In genomic region chr7:34546609-34547316, GRCm38 (mm10) we compare ENCODE assay signal across 17 mouse cellular contexts.
DNase-seq lines count a peak whose midpoint lies in the region; ATAC-seq and TF ChIP-seq lines count a peak whose summit lies in the region.
"Had no signal": no experiment of that assay in that cellular context is flagged by ENCODE, and none has a peak within 500 bp of the region (broad histone marks: within the 10 kb centered on the region; RNA-seq: fewer than 3 reads in every experiment).

No protein-coding gene starts in this region.

- no peak overlapping the region for H3K4me2 ChIP-seq in lung, postnatal 0 days (replicated peaks; ENCODE audit: low read depth, low read length)
- H3K4me2 ChIP-seq in myocyte (ENCODE audit: low read depth): peak overlapping the region; percentile 76
- H3K4me2 ChIP-seq: hindbrain, embryonic 15.5 days; midbrain, embryonic 11.5 days had no signal

- no peak overlapping the region for H3K27ac ChIP-seq in lung, postnatal 0 days (ENCODE audit: low read length)
- H3K27ac ChIP-seq: heart, embryonic 10.5 days; hindbrain, embryonic 15.5 days had no signal

- no peaks in the 10 kb centered on the region for H3K79me2 ChIP-seq in myocyte (ENCODE audit: control insufficient read depth, insufficient read depth)

- H3K9ac ChIP-seq in lung, postnatal 0 days (replicated peaks; ENCODE audit: low read depth): no peak overlapping the region
- H3K9ac ChIP-seq: hindbrain, embryonic 15.5 days had no signal

- no peaks in the 10 kb centered on the region for H3K27me3 ChIP-seq in lung, postnatal 0 days (replicated peaks; ENCODE audit: insufficient read depth, low read length)
- H3K27me3 ChIP-seq in myocyte (ENCODE audit: control insufficient read depth, insufficient read depth, insufficient read length): no peaks in the 10 kb centered on the region
- H3K27me3 ChIP-seq: hindbrain, embryonic 15.5 days had no signal

- intact Hi-C loops in gastrocnemius, postnatal 36 days (cut with DNase I): no loop called here

- no peak for TF ChIP-seq EP300 in lung, postnatal 0 days (IDR thresholded peaks at IDR 0.05)

- no peak overlapping the region for H3K4me3 ChIP-seq in lung, postnatal 0 days (ENCODE audit: low read depth, low read length)
- H3K4me3 ChIP-seq in lung, adult 2 months (replicated peaks; ENCODE audit: extremely low read depth, low read depth, low read length): no peak overlapping the region
- peak overlapping the region; percentile 15 for H3K4me3 ChIP-seq in myocyte
- H3K4me3 ChIP-seq: heart, embryonic 10.5 days; hindbrain, embryonic 15.5 days had no signal

- peak; percentile 18 for DNase-seq in adrenal gland, adult 8-10 months
- no peak for DNase-seq in adrenal gland, postnatal 4 days (ENCODE audit: low spot score in 2 of 2)
- DNase-seq in lung, postnatal 0 days (ENCODE audit: low spot score): peak; percentile 14
- DNase-seq in lung, adult 2 months: no peak
- DNase-seq in WW6 (ENCODE audit: low read depth, low spot score): peak; percentile 18
- DNase-seq in cerebellum, adult 11 months: no peak
- no peak for DNase-seq in gastrocnemius, postnatal 36 days
- DNase-seq: cerebellum, postnatal 25 days; gastrocnemius, postnatal 14 days; heart, postnatal 14 days; kidney, adult 8-10 months; left cerebral cortex, postnatal 4 days; right cerebral cortex, adult 18-20 months had no signal

- H3K4me1 ChIP-seq in lung, postnatal 0 days (ENCODE audit: insufficient read depth, low read depth, low read length): no peaks in the 10 kb centered on the region
- no peaks in the 10 kb centered on the region for H3K4me1 ChIP-seq in lung, adult 2 months (ENCODE audit: control insufficient read depth, insufficient read depth, low read length)
- H3K4me1 ChIP-seq: heart, embryonic 10.5 days; hindbrain, embryonic 15.5 days had no signal

- no peak for TF ChIP-seq CTCF in lung, postnatal 0 days (IDR thresholded peaks at IDR 0.05)
- TF ChIP-seq CTCF in lung, adult 2 months (IDR thresholded peaks at IDR 0.05; ENCODE audit: insufficient read depth, low read length): no peak

- no peaks in the 10 kb centered on the region for H3K9me3 ChIP-seq in lung, postnatal 0 days (ENCODE audit: low read length)
- H3K9me3 ChIP-seq: heart, embryonic 10.5 days; hindbrain, embryonic 15.5 days had no signal

- H3K36me3 ChIP-seq in lung, postnatal 0 days (ENCODE audit: insufficient read depth, low read length): no peaks in the 10 kb centered on the region
- no peaks in the 10 kb centered on the region for H3K36me3 ChIP-seq in myocyte (ENCODE audit: control insufficient read depth, insufficient read depth)
- H3K36me3 ChIP-seq: heart, embryonic 10.5 days; hindbrain, embryonic 15.5 days had no signal

- TF ChIP-seq POLR2A in lung, adult 2 months (IDR thresholded peaks at IDR 0.05; ENCODE audit: borderline replicate concordance, extremely low read depth, low read depth, low read length): no peak
- TF ChIP-seq POLR2A in myocyte (IDR thresholded peaks at IDR 0.05; ENCODE audit: insufficient read length, low read depth): peak; percentile 66

- ATAC-seq in lung, postnatal 0 days: no peak

- H3ac ChIP-seq in myocyte (ENCODE audit: control insufficient read depth, insufficient read length): no peak overlapping the region

- 67% methylated on average over 19 of the region's 19 CpGs for WGBS in lung, postnatal 0 days
- WGBS in lung, adult 2 months: 71% methylated on average over 19 of the region's 19 CpGs

TF ChIP-seq in myocyte, 11 proteins besides CTCF, POLR2A, EP300 and RAD21:
- TF ChIP-seq MYOG (IDR thresholded peaks at IDR 0.05; ENCODE audit: control insufficient read depth in 1 of 3, insufficient read depth in 1 of 3, insufficient read length in 2 of 3, low read depth in 2 of 3) (peak; percentile 38 to 90 (median 83)), CEBPB (IDR thresholded peaks at IDR 0.05; ENCODE audit: insufficient read depth, poor library complexity, severe bottlenecking) (no peak), SRF (IDR thresholded peaks at IDR 0.05; ENCODE audit: control insufficient read depth, insufficient read length, low read depth) (no peak), POLR2AphosphoS2 (IDR thresholded peaks at IDR 0.05; ENCODE audit: insufficient read length, low read depth) (peak; percentile 68), TCF3 (IDR thresholded peaks at IDR 0.05; ENCODE audit: insufficient read length, low read depth) (peak; percentile 70), MYOD1 (IDR thresholded peaks at IDR 0.05; ENCODE audit: control insufficient read depth in 1 of 3, insufficient read length in 2 of 3, low read depth in 2 of 3) (peak in 2 of 3 experiments; percentile 93 to 94), USF1 (IDR thresholded peaks at IDR 0.05; ENCODE audit: low read depth) (no peak), REST (IDR thresholded peaks at IDR 0.05; ENCODE audit: insufficient read depth, insufficient read length) (no peak), MAX (IDR thresholded peaks at IDR 0.05; ENCODE audit: low read depth) (no peak), TCF12 (IDR thresholded peaks at IDR 0.05; ENCODE audit: insufficient read depth, poor library complexity, severe bottlenecking) (no peak), E2F4 (IDR thresholded peaks at IDR 0.05; ENCODE audit: insufficient read depth) (no peak)

Comparison
In these comparisons a context has a peak if more than half of its experiments do, and no peak if none do; other contexts are left out.
1. DNase-seq: peak in adrenal gland, adult 8-10 months (single experiment), lung, postnatal 0 days (single experiment) and WW6 (single experiment); none in adrenal gland, postnatal 4 days (0 of 2), lung, adult 2 months (single experiment), cerebellum, adult 11 months (single experiment) and gastrocnemius, postnatal 36 days (0 of 2).